Mouse (Mus musculus): ENCODE results near the gene C130074G19Rik.

Gene C130074G19Rik

DNA sequence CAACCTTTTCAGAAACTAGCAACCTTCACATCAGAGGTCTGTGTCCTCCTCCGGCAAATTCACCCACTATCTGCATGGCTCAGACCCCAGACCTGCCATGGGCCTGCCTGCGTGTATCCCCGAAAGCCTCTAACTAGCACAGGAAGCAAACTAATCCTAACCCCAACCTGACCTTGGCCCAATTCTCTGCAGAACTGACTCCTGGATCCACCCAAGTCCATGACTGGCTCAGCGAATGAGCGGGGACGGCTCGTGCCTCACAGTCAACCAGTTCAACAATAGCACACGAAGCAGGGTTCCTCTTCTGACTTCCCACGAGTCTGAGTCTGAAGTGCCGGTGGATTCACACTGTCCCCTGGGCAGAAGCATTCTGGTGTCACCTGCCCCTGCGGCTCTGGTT, 9.1 kb downstream of the C130074G19Rik start:
- no peak for DNase-seq (ENCODE audit: low read depth, low spot score)

DNA sequence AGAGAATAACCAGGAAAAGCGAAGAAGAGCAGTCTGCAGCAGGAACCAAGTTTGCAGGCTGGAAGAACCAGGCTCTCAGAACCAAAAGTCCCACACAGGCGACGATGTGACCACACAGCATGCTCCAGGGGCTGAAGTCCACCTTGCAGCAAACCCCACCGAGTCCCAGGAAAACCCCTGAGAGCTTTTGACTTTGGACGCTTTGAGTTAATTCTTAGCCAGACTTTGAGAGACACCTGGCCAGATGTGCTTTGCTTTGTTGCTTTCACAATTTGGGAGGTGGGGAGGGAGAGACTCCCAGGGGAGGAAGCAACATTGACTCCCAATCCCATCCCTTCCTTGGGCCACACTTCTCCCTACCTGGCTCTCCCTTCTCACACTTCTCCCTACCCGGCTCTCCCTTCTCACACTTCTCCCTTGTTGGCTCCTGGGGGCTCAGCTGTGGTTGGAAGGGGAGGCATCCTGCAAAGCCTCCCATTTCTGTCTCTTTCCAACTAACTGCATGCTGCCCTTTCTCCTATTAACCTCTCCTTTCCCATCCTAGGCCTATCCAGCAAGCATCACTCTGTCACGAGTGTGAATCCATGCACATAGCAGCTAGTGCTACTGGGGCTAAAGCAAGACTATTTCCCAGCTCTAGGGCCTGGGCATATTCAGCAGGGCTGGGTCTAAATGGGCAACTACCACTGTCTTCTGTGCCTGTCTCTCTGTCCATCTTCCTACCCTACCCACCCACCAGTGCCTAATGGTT, 10.8 kb downstream of the C130074G19Rik start:
- no peak for DNase-seq (ENCODE audit: low read depth, low spot score)

DNA sequence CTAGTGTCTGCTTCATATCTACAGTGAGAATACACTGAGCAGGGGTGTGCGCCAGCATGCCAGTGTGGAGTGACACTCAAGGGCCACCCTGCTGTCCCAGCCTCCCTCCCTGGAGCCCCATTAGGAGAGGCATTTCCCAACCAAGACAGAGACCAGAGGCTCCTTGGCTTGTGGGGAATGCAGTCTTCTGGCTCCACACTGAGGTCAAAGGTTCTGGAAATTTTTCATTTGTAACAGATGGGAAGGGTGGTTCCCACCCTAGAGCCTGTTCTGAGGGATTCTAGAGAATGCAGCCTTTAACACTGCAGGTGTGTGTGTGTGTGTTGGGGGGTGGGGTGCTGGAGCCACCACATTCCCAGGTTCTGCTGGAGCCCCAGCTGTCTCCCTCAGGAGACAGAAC, 11.5 kb downstream of the C130074G19Rik start:
- no peak for DNase-seq (ENCODE audit: low read depth, low spot score)

DNA sequence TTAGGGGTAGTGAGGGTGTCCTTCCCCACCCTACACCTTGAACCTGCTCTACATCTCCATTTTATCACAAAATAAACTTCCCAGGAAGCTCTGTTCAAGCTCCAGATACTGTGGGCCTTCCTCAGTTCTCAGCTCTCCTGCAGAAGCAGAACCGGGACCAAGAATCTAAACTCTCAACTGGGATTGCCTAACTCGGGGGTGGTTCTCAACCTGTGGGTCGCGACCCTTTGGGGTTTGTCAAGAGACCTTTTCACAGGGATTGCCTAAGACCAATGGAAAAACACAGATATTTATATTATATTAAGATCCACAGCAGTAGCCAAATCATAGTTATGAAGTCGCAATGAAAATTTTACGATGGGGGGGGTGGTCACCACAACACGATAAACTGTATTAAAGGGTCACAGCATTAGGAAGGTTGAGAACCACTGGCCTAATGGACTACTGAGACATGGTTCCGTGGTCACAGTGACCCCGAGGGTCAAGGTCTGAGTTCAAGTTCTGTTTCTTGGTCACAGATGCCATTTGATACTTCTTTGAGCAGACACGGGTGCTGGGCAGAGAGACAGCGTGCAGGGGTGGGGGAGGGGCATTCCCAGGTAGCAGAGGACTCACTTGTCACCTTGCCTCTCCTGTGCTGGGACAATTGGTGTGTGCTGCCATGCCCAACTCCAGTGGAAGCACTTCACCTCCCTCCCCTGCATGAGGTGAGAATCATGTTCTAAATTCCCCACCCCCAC, 12.2 kb downstream of the C130074G19Rik start:
- DNase-seq (ENCODE audit: low read depth, low spot score) = no peak

DNA sequence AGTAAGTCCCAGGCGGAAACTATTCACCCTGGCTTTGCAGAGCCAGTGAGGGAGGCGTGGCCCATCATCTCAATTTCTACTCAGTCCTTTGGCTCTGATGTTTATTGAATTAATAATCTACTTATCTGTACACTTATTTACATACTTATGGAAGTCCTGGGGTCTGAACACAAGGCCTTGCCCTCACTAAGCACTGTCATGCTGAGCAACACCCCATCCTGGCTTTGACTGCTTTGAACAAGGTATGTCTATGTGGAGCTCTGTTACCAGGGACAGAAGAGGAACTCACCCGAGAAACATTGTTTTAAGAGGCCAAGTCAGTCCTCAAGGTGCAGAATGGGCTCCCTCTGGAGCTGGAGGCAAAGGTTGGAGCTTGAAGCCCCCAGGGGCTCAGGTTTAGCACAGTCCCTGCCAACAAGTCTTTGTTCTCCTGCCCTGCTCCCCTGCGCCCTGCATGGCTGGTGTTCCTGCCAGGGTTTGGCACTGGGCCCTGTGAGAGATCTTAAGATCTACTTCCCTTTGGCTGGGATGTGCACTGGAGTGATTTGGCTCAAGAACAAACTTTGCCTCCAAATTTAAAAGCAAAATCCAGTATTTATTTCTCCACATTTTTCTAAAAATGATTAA, 13.0 kb downstream of the C130074G19Rik start:
- no peak for DNase-seq (ENCODE audit: low read depth, low spot score)

DNA sequence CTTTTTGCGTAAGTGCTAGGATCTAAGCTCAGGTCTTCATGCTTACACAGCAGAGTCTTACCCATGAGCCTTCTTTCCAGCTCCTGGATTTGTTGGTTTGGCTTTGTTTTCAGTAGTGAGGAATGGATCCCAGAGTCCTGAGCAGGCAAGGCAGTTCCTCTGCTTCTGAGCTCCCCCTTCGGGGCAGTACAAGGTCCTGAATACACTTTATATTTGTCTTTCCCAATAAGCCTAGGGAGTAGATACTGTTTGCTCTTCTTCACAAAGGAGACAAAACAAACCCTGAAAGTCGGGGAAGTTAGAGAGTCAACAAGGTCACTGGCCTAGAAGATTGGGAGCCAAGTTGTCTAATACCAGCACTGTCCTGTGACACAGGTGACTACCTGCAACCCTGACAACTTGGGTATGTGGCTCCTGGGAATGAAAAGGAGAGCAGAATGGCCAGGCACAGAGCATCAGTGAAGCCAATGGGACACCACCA, 15.3 kb downstream of the C130074G19Rik start:
- DNase-seq (ENCODE audit: low read depth, low spot score) = no peak

DNA sequence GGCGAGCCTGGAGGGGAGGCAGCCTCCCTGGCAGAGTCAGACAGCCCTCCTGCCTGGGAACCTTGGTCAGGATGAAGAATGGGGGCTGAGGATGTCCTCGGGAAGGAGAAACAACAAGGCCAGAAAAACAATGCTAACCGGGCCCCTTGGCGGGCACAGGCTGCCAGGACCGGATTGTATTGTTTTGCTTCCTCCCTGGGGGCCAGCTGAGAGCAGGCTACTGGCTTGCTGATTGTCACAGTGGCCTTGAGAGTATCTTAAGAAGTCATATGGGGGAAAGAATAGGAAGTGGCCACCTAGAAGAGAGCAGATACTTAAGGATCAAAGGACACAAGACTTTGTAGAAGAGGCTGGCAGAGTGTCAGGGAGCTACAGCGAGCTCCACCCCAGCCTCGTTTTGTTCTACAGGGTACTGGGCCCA, 18.6 kb downstream of the C130074G19Rik start:
- no peak for DNase-seq (ENCODE audit: low read depth, low spot score)

DNA sequence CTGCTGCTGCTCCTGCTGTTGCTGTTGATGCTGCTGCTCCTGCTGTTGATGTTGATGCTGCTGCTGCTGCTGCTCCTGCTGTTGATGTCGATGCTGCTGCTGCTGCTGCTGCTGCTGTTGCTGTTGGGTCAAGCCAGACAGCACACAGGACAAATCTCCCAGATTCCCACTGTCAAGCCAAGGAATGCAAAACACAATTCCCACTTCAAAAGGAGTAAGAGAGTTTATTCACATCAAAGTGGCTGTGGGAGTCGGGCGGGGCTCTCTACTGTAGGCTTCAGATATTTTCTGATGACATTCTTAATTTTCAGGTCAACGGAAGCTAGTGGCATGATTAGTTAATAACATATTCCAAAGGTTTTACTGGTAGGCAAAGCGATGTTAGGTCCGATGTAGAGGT, 20.4 kb downstream of the C130074G19Rik start:
- DNase-seq (ENCODE audit: low read depth, low spot score) = no peak

DNA sequence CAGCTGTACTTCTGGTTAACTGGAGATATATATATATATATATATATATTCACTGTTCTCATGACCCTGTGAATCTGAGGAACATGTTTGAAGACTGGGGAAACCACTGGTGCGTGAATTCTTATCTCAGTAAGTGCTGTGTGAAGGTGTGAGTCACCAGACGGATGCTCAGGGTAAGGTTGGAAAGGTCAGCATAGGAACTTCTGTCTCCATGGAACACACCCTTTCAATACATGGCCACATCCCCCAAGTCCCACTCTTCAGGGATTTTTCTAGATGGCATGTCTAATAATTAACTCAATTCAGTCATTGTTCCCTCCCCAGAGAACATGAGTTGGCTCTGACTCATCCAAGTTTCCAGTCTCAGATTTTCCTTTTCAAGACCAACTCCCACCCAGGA, 21.5 kb downstream of the C130074G19Rik start:
- DNase-seq (ENCODE audit: low read depth, low spot score) = no peak

DNA sequence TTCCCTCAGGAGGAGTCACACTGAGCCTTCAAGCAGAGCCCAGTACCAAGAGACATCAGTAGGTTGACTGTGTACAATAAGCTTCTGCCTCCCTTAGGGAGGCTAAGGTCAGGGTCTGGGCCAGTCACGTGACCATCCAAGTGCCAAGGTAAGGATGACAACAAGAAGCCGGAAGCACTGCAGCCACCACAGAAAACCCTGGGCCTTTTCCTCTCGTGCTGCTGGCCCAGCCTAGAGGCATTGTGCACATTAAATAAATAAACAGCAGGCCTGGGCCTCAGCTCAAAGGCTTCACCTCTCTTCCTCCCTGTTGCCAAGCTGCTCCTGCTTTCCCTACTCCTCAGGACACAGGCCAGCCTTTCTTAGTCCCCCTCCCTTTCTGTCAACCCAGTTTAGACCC, 22.7 kb downstream of the C130074G19Rik start:
- no peak for DNase-seq (ENCODE audit: low read depth, low spot score)

DNA sequence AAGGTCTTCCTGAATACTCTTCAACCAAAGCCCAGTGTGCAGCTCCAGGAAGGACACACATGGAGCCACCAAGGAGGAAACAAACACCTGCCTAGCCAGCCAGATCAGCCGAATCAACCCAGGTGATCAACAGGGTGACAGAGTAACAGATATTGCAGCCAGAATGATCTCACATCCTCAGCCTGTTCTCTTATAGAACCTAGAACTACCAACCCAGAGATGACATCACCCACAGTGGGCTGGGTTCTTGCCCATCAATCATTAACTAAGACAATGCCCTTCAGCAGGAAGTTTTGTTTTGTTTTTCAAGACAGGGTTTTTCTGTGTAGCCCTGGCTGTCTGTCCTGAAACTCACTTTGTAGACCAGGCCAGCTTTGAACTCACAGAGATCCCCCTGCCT, 24.8 kb downstream of the C130074G19Rik start:
- no peak for DNase-seq (ENCODE audit: low read depth, low spot score)

DNA sequence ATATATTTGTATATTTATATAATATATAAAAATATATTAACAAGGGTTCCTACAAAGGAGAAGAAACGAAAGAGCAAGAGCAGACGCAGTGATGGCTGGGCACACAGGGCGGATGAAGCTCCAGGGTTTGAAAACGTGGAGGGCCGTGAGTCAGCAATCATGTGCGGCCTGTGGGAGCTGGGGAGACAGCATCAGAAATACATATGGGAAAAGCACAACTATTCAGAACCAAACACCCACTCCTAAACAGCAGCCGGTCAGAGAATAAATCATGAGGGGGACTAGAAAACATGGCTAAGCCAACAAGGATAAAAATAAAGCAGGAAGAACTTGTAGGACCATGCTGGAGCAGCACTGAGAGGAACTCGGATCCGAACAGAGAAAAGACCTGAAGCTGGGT, 25.8 kb downstream of the C130074G19Rik start:
- no peak for DNase-seq (ENCODE audit: low read depth, low spot score)

DNA sequence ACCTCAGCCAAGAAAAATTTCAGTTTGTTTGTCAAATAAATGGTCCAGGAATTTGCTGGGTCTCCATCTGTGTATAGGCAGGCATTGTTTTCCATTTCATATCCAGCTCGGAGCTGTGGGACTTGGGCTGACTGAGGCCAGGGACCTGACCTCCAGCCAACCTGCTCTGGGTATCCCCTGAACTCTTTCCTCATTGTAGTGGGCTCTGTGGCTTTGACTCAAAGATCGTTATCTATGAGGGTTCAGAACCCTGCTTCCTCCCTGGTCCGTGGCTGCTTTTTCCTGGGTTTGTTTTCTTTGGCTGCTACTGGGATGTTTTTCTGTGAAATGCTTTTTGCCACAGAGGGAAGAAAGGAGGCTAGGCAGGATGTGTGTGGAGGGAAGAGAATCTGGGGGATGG, 29.1 kb downstream of the C130074G19Rik start:
- DNase-seq (ENCODE audit: low read depth, low spot score) = peak; percentile 31

DNA sequence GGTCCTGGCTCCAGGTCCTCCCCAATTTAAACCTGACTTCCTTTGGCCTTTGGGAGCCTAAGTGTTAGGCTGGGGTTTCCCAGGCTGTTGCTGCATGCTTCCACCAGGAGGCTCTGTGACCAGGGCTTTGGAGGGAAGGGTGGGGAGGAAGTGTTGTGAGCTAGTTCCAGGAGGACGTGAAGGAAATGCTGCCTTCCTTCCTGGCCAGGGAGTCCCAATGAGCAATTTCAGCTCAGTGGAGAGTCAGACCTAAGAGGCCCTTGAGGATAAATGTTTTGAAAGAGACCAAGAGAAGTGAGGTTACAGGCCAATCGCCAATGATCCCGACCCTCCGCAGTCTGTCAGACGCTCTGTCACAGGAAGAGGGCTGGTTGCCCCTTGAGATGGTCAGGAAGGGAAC, 29.7 kb downstream of the C130074G19Rik start:
- DNase-seq (ENCODE audit: low read depth, low spot score) = peak; percentile 23

DNA sequence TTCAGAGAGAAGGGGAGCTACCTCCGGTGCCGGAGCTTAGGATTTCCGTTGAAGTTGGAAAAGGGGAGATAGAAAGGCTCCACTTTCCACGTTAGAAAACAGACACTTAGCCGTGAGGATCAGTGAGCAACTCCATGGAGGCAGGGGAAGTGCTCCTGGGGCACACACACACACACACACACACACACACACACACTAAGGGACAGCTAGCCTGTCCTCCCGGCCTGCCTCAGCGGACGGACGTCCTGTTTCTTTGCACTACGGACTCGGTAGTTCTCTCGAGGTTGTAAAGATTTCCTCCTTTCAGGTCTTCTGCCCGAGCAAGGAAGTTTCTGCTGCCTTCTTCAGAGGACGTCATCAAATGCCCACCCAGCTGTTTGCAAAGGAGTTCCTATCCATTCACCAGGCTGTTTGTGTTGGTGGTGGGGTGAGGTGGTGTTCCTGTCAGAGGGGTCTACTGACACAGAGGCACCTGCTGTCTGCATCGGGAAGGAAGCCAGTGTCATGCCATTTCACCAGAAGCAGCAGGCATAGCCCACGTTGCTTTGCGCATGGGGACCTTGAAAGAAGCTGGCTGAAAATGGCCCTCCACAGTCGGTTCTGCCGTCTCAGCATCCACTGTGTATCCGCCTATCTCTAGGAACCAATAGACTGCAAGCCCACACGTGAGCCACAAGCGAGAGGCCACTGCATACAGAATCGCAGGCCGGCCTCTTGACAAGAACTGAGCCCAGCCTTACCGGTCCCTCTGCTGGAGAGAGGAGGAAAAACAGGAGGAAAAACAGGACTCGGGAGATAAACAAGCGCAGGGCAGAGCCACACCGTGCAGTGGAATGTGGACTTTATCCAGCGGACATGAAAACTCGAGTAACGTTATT, 31.0 kb downstream of the C130074G19Rik start:
- DNase-seq (ENCODE audit: low read depth, low spot score) = peak; percentile 63

DNA sequence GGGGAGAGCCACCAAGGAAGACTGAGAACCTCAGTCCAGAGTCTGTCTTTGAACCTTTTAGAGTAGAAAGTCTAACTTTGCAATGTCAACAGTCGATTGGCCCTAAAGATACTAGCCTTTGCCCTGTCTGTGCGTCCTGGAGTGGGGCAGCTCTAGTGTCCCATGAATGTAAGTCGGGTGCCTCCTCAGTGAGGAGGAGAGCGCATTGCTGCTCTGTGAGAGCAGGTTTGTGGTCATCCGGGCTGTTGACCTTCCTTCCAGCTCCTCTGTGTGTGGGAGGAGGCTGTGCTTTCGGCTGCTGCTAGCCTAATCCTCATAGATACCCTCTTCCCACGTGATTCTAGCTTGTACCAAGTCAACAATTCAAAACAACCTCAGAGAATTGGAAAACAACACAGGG, 31.9 kb downstream of the C130074G19Rik start:
- no peak for DNase-seq (ENCODE audit: low read depth, low spot score)

DNA sequence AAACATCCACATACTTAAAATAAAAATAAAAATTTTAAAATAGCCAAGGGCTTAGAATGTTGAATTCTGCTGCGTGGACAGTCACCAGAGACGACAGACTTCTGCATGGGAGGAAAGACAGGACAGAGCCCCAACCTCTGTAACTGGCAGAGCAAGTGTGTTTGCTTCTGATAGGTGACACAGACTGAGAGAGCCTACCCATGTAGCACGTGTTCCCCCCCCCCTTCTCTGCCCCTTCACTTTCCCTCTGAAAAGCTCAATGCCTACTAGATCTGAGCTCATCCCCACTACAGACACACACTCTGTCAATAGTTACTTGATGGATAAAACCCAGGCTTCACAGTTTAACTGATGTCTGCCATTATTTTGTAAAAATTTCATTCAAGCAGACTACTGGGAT, 36.0 kb downstream of the C130074G19Rik start:
- no peak for DNase-seq (ENCODE audit: low read depth, low spot score)

DNA sequence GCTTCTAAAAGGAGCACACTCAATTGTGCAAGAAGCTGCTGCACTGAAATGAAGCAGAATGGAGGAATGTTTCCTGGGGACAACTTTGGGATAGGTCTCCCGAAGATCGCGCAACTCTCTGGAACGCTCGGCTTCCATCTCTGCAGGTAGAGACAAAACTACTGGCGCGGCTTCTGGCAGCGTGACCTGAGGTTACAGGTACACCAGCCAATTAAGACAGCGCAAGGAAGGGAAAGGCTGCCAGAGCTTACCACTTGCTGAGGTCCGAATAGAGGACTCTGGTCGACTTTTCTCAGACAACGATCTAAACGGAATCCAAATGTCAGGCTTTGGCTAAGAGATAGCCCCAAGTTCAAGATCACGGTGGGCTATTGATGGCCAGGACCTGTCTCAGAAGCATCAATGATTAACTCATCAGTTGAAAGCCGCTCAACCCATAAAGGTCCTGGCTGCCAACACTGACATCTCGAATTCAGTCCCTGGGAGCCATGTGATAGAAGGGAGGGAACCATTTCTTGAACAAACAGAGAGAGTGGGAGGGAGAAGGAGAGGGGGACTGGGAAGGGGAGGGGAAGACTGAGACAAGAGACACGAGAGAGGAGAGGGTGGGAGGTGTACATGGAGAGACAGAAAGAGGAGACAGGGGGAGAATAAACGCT, 36.8 kb downstream of the C130074G19Rik start, which contains the start of gene Marc2:
Gene Marc2, minus strand, starts transcription at position 360 of the 659 bp plus-strand sequence.
- peak; percentile 8 for DNase-seq (ENCODE audit: low read depth, low spot score)

DNA sequence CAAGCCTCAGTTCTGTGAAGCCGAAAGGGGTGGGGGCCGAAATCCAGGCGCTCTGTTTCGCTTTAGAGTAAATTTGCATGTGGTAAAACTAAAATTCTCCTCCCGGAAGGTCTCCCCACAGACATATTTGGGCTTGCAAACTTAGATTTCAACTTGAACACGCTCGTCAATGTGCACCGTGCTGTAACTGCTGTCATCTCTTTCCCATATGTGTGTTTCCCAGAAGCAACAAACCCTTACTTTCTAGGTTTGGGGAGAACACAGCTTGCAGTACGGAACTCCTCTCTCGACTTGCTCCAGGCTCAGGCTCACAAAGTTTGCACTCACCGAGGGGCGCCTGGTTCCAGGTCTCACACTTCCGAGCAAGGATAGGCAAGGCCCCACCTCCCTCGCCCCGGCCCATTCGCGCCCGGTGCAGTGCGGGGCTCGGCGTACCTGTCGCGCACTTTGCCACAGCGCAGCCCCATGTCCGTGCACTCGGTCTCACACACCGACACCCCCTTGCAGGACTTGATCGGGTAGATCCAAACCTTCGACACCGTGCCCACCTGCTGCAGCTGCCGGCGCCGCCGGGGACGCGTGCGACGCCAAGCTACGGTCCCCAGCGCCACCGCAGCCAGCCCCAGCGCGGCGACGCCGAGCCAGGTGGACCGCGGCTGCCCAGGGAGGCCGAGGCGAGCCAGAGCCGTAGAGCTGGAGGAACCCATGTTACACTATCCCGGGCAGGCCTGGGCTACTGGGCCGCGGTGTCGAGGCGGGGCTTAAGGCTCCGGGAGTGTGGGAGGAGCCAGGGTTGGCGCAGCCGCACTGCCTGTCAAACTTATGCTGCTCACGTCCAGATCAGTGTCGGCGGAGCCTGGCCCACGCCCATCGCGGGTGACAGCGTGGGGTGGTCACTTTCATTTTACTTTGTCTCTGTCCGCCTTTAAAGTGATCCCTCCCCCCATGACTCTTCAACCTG, 37.6 kb downstream of the C130074G19Rik start:
- peak; percentile 91 for DNase-seq (ENCODE audit: low read depth, low spot score)

All from CD4-positive helper T cell, adult 2 months (primary cell).